Mouse (Mus musculus) myocyte (in vitro differentiated cells): ENCODE measurements at regions not wholly inside any gene's neighbourhood (a gene's known extent, or its start where the extent isn't known, plus 50 kb on each side); places are given as distances from the start of the nearest gene placed in this dataset.

ENCODE experiments used
- MYOD1 ChIP-seq, 3 experiments: IDR thresholded peaks; one replicate each; pipeline ENCODE4 v1.6.1; 2011; ENCODE audit warnings: control low read depth in 2 of 3, low read depth in 2 of 3, mild to moderate bottlenecking in 2 of 3, moderate library complexity in 1 of 3; ENCODE audit not compliant: insufficient read length in 2 of 3, control insufficient read depth in 1 of 3
- MYOG ChIP-seq, 3 experiments: IDR thresholded peaks; one replicate each; pipeline ENCODE4 v1.6.1; 2011; ENCODE audit warnings: control low read depth in 2 of 3, low read depth in 2 of 3, mild to moderate bottlenecking in 2 of 3; ENCODE audit not compliant: insufficient read length in 2 of 3, control insufficient read depth in 1 of 3, insufficient read depth in 1 of 3
- POLR2A ChIP-seq: IDR thresholded peaks from one replicate; pipeline ENCODE4 v1.6.1; 2011; ENCODE audit warnings: low read depth, mild to moderate bottlenecking, control low read depth, moderate library complexity; ENCODE audit not compliant: insufficient read length

GRCm38 (mm10) chr8:44094818-44095217, 385.0 kb upstream of the Adam34 start:
- TF ChIP-seq MYOG (IDR thresholded peaks at IDR 0.05; ENCODE audit: control insufficient read depth in 1 of 3, insufficient read depth in 1 of 3, insufficient read length in 2 of 3, low read depth in 2 of 3) (no peak), POLR2A (no peak), MYOD1 (IDR thresholded peaks at IDR 0.05; ENCODE audit: control insufficient read depth in 1 of 3, insufficient read length in 2 of 3, low read depth in 2 of 3) (no peak)
